Mouse (Mus musculus): ENCODE measurements at regions not wholly inside any gene's neighbourhood (a gene's known extent, or its start where the extent isn't known, plus 50 kb on each side); places are given as distances from the start of the nearest gene placed in this dataset.

GRCm38 (mm10) chr12:112369581-112370371 lies 119.5 kb upstream of the A530016L24Rik start:
- intact Hi-C loops (cut with DNase I) = no loop called here
- DNase-seq = peak; percentile 11 to 18

- DNase-seq = no peak
- intact Hi-C loops (cut with DNase I) = no loop called here
Measured at GRCm38 (mm10) chr12:112372234-112373050, 116.8 kb upstream of the A530016L24Rik start.

DNA sequence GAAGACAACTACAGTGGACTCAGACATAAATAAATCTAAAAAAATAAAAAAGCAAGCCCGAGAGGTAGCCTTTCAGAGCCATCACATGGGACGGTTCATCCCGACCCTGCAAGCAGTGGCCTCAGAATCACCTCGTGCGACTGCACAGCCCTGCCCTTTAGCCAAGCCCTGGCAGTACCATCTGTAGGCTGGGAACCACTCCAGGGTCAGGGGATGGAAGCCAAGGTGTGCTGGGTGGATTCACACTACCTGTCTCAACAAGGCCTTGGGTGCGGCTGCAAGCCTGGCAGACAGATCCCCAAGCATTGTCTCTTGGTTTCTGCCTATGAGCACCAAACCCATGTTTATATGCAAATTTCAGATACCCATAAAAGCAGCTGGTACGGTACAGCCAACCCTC lies 115.3 kb upstream of the A530016L24Rik start:
- DNase-seq = no peak
- intact Hi-C loops (cut with DNase I) = no loop called here

- no peak for DNase-seq
- intact Hi-C loops (cut with DNase I) = loop anchor here (5.0 kb wide), 1 partner anchor 166 kb away; no protein-coding TSS in a partner anchor
Measured at GRCm38 (mm10) chr12:112376236-112376635, 113.0 kb upstream of the A530016L24Rik start.

GRCm38 (mm10) chr12:112376701-112377100 lies 112.5 kb upstream of the A530016L24Rik start:
- intact Hi-C loops (cut with DNase I) = loop anchor here (5.0 kb wide), 1 partner anchor 166 kb away; no protein-coding TSS in a partner anchor

DNA sequence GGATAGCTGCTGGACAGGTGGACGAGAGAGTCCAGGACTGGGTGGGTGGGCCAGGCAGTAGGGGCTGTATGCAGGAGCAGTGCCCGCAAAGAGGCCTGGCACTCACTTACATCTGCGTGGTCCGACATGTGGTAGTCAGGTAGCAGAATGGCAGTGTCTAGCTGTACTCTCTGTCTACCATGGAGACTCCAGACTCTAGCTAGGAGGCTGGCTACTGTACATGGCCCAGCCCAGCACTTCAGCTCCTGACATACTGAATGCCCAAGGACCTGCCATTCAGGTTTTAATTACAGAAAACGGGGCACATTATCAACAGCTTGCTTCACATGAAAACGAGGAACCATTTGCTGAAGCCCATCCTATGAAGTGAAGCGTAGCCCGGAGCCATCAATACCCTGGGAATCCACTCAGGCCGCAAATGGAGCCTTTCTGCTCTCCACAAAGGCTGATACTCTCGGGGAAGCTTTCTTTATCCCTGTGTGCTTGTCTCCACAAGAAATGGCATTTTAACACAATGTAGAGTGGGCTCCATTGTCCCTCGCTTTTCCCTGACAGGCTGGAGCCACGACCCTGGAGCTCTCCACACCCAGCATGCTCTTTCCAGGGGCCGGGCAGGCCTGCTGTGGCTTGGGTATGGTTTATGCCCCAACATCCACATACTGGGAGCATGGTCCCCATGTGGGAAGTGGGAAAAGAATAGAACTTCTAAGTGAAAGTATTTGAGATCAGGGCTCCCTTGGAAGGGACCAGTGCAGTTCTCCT lies 110.6 kb upstream of the A530016L24Rik start:
- no peak for DNase-seq
- intact Hi-C loops (cut with DNase I) = loop anchor here (5.0 kb wide), 1 partner anchor 164 kb away; no protein-coding TSS in a partner anchor

More at GRCm38 (mm10) chr12:112376701-112377100, 112.5 kb upstream of the A530016L24Rik start:
- no peak for DNase-seq

GRCm38 (mm10) chr12:112387836-112388235 lies 101.4 kb upstream of the A530016L24Rik start:
- intact Hi-C loops (cut with DNase I) = no loop called here
- no peak for DNase-seq

DNA sequence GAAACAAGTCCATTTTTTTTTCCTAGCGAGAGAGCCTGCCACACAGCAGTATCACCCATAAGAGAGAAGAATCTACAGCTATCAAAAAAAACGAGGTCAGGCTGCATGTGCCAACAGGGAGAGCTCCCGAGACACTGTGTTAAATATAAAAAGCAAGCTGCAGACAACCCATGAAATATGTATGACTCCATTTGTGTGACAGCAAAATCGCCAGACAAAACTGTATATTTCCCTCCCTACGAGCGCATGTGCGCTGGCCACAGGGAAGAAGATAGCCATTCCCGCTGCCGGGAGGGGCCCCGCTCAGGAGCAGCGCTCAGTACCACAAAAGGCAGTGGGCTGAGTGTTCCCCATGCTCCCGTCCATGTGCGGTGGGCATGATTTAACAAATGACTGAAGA lies 93.3 kb upstream of the A530016L24Rik start:
- no peak for DNase-seq
- intact Hi-C loops (cut with DNase I) = no loop called here

DNA sequence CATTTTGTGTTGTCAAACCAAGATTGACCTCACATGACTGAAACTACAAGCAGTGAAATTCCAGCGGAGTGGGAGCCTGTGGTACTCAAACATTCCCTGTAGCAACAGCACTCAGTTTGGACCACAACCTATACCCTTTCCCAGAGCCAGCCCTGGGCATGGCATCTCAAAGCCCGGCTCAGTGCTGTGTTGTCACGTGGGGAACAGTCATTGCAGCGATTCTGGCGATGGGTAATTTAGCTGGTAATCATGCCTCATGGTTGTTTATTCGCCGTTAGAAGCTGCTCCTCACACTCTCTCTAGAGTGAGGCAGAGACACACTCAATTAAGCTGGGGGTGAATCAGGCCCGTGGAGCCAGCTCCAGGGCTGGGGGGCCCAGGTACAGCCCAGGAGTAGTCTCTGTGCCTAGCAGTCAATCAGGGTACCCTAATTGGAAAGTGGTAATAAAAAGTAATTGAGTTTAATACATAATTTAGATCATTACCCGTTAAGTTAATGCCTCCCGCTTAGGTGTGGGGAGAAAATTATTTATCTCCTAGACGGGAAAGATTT lies 85.5 kb upstream of the A530016L24Rik start:
- intact Hi-C loops (cut with DNase I) = no loop called here
- DNase-seq = no peak

DNA sequence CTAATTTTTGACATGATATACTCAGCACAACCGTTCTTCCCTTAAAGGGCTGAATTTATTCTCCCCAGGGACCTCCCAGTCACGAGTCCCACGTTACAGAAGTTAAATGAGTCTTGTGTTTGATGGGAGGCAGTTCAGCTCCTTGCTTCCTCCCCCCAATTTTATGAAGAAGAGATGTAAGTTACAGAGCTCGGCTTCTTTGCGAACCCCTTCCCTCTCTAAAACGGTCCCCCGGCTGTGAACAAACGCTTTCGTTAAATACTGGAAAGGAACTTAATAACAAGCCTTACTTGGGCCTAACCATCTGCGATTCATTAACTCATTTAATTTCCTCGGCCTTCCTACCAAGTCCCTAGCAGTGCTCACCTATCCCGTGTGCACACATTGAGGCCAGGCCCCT lies 84.9 kb upstream of the A530016L24Rik start:
- intact Hi-C loops (cut with DNase I) = no loop called here
- DNase-seq = no peak

GRCm38 (mm10) chr12:112405781-112406213 lies 83.5 kb upstream of the A530016L24Rik start:
- DNase-seq = no peak
- intact Hi-C loops (cut with DNase I) = no loop called here

DNA sequence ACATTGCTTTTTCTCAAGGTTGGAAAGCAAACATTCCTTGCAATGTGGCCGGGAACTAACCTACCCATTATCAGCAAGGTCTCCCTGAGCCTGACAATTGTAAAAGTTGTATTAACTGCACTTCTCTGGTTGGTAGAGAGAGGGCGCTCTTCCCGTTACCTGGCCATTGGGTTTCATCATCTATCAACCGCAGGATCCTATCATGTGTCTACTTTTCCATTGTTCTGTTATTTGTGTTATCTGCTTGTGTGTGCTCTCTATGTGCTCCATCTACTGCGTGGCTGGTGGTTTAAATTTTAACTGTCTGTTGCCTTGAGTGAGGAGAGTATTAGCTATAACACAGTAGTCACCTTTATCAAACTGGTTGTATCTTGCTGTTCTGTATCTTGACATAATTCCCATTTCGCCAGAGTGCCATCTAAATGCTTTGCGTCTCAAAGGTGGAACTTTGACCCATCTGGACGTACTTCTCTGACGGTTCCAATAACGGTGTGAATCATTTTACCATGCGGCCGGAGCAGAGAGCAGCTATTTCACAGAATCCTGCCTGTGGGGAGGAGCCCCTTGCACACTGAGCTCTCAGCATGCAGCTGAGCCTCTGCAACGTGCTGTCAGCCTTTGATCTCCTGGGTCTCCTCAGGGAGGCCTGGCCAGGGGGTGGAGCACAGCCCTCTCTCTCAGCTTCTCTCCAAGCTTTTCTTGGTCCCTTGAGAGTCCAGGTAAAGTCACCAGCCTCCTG lies 77.5 kb upstream of the A530016L24Rik start:
- intact Hi-C loops (cut with DNase I) = loop anchor here (1.0 kb wide), 3 partner anchors 63 to 266 kb away; no protein-coding TSS in a partner anchor
- DNase-seq = no peak

GRCm38 (mm10) chr12:112412351-112412697 lies 76.9 kb upstream of the A530016L24Rik start:
- DNase-seq = no peak
- intact Hi-C loops (cut with DNase I) = no loop called here

- intact Hi-C loops (cut with DNase I) = no loop called here
Measured at GRCm38 (mm10) chr12:112415926-112416473, 73.2 kb upstream of the A530016L24Rik start.

GRCm38 (mm10) chr12:112416537-112416936 lies 72.7 kb upstream of the A530016L24Rik start:
- intact Hi-C loops (cut with DNase I) = no loop called here
- DNase-seq = no peak

More at GRCm38 (mm10) chr12:112415926-112416473, 73.2 kb upstream of the A530016L24Rik start:
- DNase-seq = no peak

DNA sequence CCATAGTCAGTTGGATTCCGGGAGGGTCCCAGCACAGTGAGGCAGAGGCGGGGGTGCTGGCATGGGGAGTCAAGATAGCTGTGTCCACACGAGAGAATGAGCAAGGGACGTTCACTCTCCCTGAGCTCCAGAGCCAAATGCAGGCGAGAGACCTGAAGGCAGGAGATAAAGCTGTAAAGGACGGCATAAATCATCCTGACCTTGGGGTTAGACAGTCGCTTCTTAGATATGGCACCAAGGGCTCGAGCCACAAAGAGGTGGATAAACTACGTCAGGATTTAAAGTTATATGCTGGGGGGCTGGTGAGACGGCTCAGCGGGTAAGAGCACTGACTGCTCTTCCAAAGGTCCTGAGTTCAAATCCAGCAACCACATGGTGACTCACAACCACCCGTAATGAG lies 70.6 kb upstream of the A530016L24Rik start:
- intact Hi-C loops (cut with DNase I) = no loop called here
- no peak for DNase-seq

- DNase-seq = no peak
- intact Hi-C loops (cut with DNase I) = no loop called here
Measured at GRCm38 (mm10) chr12:112422177-112422576, 67.1 kb upstream of the A530016L24Rik start.

DNA sequence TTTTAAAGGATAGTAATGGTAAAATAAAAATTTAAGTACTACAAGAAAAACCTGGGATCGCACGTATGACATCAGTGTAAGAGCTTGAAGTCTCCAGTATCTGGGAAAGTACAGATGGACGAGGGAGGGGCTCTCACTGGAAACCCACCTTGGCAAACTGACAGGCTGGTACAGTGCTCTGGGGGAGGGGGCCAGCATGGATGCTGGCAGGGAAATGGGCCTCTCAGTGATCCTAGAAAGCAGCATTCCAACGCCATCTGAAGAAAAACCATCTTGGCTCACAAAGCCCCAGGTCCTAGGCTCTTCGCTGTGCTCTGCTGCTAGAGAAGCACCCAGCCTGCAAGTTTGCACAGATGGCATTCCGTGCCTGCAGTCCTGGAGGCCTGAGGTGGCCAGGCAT lies 65.1 kb upstream of the A530016L24Rik start:
- no peak for DNase-seq
- intact Hi-C loops (cut with DNase I) = no loop called here

- intact Hi-C loops (cut with DNase I) = no loop called here
- DNase-seq = no peak
Measured at GRCm38 (mm10) chr12:112426681-112427080, 62.6 kb upstream of the A530016L24Rik start.
